Mouse (Mus musculus): ENCODE data around the gene Gm14862.

- TF ChIP-seq POLR2A (IDR thresholded peaks at IDR 0.05; ENCODE audit: insufficient read depth, low read depth, low read length), result no peak
- TF ChIP-seq CTCF (IDR thresholded peaks at IDR 0.05; ENCODE audit: insufficient read depth, low read depth, low read length), result no peak
Observed at GRCm38 (mm10) chrX:9298413-9298864, 41.7 kb upstream of the Gm14862 start.

All from olfactory bulb, adult 2 months (tissue).